Mouse (Mus musculus) kidney, adult 8-10 months (tissue): ENCODE measurements at regions not wholly inside any gene's neighbourhood (a gene's known extent, or its start where the extent isn't known, plus 50 kb on each side); places are given as distances from the start of the nearest gene placed in this dataset.

Experiments used
- DNase-seq, 2 experiments: peaks; one replicate each; pipeline ENCODE4 v3.0.0; 2022

GRCm38 (mm10) chr12:71725713-71726336 is 105.1 kb upstream of the Daam1 start:
- no peak for DNase-seq

DNA sequence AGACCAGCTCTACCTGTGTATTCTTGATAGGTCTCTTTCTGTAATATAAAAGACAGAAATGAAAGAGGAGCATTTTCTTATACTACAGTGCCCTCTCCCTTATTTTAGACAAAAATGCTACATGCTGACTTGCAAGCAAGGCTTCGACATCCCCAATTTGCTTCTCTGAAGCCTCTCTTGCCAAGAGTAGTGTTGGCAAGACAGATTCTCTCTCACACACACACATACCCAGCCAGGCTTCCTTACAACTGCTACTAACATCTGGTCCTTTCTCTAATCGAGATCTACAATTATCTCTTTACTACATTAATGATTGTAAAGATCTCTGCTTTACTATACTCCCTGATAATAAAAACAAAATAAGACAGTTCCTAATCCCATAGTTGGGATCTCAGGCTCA is 87.5 kb upstream of the Daam1 start:
- DNase-seq: no peak

- DNase-seq: no peak
Measured at GRCm38 (mm10) chr12:71746011-71746410, 84.9 kb upstream of the Daam1 start.

DNA sequence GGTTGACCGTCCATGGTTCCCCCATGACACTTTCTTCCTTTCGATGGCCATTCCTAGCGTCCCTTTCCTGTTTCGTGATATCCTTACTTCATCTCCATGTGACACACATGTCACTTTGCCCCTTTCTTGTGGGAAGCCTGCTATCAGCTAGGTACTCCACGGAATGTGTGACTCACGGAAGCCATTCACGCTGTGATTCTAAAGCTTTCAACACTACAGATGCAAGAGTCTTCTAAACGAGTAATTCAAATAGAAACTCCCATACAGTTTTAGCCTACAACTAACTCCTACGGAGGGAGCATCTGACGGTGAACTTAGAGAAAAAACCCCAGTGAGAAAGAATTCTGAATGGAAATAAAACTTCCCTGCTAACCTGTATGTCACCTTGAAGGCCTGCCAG is 83.5 kb upstream of the Daam1 start:
- no peak for DNase-seq

- DNase-seq: peak; percentile 9 to 30
Measured at GRCm38 (mm10) chr12:71747831-71748368, 83.0 kb upstream of the Daam1 start.

GRCm38 (mm10) chr12:71748731-71749130 is 82.1 kb upstream of the Daam1 start:
- peak; percentile 26 to 37 for DNase-seq

GRCm38 (mm10) chr12:71749668-71750067 is 81.2 kb upstream of the Daam1 start:
- DNase-seq: no peak

DNA sequence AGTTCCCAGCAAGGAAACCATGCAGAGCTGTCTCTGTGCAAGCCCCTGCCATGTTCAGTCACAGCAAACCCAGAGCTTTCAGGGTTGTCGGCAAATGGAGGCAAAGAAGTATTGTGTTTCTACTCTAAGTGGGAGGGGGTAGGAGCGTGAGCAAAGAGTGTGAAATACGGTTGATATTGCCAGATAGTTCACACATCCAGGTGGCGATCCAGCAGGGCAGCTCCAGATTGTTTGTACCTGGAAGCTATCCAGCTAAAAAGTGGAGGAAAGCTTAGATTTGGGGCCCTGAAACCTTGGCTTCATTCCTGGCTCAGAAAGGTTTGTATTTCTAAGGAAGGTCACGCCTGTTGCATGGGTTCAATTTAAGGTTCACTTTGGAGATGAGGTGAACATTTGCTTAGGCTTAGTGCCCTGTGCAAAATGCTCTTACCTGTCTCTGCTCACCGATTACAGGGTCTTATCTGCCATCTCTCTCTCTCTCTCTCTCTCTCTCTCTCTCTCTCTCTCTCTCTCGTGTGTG is 78.1 kb upstream of the Daam1 start:
- DNase-seq: no peak

DNA sequence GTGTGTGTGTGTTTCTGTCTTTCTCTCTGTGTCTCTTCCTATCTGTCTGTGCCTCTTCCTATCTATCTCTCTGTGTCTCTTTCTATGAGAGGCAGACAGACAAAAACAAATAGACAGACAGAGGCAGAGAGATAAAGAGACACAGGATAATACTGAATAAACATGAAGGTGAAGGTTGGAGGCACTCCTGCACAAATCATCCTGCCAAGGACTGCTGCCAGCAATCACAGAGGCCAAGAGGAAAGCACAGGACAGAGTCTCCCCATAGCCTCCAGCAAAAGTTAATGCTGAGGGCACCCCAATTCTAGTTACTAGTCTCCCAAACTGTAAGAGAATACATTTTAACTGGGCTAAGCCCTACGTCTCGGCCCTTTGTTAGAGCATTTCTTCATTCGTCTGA is 77.6 kb upstream of the Daam1 start:
- no peak for DNase-seq

GRCm38 (mm10) chr12:71763194-71763593 is 67.7 kb upstream of the Daam1 start:
- DNase-seq: no peak

DNA sequence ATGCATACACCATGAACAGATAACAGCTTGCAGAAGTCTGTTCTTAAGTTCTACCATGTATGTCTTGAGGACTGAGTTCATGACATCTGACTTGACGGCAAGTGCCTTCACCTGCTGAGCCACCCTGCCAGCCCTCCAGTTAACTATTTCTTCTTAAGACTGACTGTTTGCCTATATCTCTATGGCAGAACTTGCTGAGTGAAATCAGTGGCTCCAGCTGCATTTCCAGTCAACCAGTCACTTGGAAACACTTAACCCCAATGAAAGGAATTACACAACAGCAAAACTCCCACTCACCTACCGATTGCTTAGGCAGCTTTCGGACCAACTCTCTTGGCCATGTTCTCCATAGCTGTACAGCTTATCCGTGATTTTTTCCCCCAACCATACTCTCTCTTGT is 64.8 kb upstream of the Daam1 start:
- no peak for DNase-seq

GRCm38 (mm10) chr12:71766636-71767035 is 64.2 kb upstream of the Daam1 start:
- peak; percentile 54 to 63 for DNase-seq

GRCm38 (mm10) chr12:71767896-71768295 is 63.0 kb upstream of the Daam1 start:
- DNase-seq: no peak

GRCm38 (mm10) chr12:71768471-71768870 is 62.4 kb upstream of the Daam1 start:
- peak; percentile 61 to 82 for DNase-seq

- DNase-seq: no peak
Measured at GRCm38 (mm10) chr12:71768890-71769289, 62.0 kb upstream of the Daam1 start.

DNA sequence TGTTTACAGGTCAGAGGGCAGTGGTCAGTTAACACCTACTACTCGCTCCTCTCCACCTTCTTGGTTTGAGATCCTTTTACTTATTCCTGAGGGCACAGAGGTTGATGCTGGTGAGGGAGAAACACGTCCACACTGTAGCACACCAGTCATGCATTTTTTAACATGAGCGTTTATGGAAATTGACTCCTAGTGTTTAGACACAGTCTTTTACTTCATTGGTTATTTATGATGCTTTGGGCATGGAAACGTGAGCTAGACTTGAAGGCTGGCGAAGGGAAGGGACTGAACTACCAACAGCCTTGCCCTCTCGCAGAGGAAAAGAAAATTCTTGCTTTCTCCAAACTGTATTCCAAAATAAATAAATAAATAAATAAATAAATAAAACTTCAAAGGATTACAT is 61.6 kb upstream of the Daam1 start:
- no peak for DNase-seq

DNA sequence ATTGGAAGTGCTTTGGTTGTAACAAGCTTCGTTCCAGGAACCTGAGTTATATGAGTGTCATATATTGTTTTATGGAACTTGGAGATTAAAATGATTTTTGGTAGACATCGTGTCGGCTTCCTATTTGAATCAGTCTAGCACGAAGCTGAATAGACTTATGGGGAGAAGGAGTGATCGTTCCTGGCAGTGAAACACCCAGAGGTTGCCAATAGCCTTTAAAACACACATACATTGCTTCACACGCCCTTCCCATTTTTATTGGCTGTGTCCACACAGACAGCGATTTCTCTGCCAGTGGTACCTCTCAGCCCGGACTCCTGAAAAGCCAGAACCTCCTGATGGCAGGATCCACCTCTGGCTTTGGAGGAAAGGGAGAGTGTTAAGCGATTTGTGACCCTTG is 57.0 kb upstream of the Daam1 start:
- DNase-seq: no peak

GRCm38 (mm10) chr12:71775126-71775525 is 55.8 kb upstream of the Daam1 start:
- DNase-seq: no peak

GRCm38 (mm10) chr12:71778137-71778536 is 52.7 kb upstream of the Daam1 start:
- no peak for DNase-seq

- no peak for DNase-seq
Measured at GRCm38 (mm10) chr12:71778948-71779347, 51.9 kb upstream of the Daam1 start.

- DNase-seq: no peak
Measured at GRCm38 (mm10) chr12:71779418-71779817, 51.5 kb upstream of the Daam1 start.
